Mouse (Mus musculus) granulocyte monocyte progenitor cell, adult 5-6 weeks (primary cell): ENCODE data around the gene Lmf2. TPM values are rescaled to one million over a fixed set of nuclear protein-coding genes. Genes with fewer than 3 reads are reported as not detected.

Experiments
- ATAC-seq: replicated peaks from 2 replicates; pipeline ENCODE4 v1.8.0; 2016; ENCODE audit warnings: mild to moderate bottlenecking, moderate TSS enrichment, inconsistent platforms; ENCODE audit not compliant: poor library complexity, severe bottlenecking
- total RNA-seq, 2 experiments: library from RNA; stranded (forward) in 1 of 2; stranded (reverse) in 1 of 2; fragments of 200-712, 200-1000 nt in 1 of 2; fragments of >200 nt in 1 of 2; fragmentation: Nextera tagmentation in 1 of 2; gene quantifications; 2 replicates each; pipeline ENCODE4 v1.2.3; 2014 to 2017

Gene Lmf2
- total RNA-seq, 2 experiments from 2014 or later: 11.0 to 15.4 TPM

DNA sequence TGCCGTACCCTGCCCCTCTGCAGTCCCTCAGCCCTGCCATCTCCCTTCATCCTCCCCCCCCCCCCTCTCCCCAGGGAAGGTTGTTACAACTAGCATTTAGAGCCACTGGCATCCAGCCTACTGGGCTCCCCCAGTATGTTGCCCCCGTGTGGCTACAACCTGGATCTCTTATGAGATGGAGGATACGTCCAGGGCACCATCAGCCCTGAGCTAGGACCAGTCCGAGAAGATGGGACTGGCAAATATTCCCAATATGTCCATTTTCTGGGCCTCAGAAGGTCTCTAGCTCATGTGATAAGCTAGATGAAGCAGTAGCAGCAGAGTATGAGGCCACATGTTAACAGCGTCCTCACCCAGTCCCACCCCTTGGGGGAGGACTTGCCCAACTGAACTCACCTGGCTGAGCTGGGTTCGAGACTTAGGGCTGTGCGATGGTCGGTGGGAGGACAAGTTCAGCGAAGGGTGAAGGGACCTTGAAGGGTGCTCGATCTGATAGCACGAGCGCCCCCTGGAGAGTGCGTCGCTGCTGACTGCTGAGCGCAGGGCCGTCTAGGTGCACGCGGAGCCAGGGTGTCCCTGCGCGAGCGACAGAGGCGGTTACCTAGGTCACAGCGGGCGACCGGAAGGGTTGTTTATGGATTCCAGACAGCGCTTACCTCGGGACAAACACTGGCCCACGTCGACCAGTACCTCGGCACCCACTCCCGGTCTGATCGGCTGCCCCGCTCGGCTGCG, 17.7 kb upstream of the Lmf2 start:
- ATAC-seq: peak; percentile 68

DNA sequence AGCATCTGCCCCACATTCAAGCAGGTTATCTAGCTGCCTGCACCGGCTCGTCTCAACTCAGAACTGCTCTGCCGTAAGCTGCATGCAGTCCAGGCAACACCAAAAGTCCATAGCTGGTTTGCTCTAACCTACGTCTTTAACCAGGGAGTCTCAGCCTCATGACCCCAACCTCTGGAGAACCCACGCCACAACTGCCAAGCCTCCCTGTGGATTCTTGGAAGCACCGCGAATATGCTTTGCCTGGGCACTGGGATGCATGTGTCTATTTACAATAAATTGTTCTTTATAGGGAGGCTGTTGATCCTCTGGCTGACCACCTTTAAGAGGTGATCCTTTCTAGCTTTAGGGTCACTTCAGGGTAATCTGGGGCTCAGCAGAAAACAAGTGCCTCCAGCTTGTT, 17.1 kb upstream of the Lmf2 start:
- no peak for ATAC-seq

DNA sequence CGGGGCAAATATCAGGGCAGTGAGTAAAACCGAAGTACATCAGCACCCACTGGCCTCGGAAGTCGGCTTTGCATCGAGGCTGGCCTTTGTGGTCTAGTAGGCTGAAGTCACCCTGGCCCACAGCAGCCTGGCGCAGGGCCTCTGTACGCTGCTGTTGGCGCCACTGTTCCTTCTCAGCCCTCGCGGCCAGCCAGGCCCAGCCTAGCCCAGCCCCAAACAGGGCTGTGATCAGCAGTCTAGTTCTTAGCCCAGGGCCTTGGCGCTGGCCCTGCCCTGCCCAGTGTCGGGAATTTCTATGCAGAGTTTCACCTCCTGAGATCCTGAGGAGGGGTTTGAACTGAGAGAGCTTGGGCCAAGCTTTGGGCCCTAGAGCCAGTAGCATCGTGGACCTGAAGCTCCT, 16.6 kb upstream of the Lmf2 start:
- ATAC-seq: no peak

DNA sequence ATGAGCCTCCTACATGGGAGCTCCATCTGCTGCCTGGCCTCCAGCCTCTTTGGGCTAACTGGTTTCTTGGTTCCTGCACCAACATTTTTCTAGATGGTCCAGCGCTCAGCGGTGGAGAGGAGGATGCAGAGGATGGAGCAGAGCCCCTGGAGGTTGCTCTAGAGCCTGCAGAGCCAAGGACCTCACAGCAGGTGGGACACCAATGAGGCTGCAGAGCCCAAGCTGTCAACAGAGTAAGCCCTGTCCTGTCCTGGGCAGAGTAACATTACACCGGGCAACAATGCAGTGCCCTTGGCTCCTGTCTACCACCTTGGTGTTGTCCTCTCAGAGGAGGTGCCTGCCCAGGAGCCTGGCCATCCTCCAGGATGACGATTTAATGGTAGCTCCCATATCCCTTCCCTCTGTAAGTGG, 9.7 kb upstream of the Lmf2 start:
- no peak for ATAC-seq

DNA sequence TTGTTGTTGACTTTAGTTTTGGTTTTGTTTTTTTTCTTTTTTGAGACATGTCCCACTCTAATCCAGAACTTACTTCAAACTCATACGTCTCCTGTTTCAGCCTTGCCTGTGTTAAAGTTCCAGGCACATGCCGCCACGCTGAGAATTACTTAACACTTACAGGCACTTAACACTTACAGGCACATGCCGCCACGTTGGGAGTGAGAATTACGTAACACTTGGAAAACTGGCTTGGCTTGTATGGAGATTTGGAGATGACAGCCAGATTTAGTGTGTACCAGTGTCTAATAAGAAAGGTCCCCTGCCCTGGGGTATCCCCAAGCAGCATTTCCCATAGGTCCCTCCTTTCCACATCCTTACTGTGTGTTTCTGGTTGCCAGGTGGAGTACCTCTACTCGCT, 7.6 kb upstream of the Lmf2 start:
- ATAC-seq: no peak

DNA sequence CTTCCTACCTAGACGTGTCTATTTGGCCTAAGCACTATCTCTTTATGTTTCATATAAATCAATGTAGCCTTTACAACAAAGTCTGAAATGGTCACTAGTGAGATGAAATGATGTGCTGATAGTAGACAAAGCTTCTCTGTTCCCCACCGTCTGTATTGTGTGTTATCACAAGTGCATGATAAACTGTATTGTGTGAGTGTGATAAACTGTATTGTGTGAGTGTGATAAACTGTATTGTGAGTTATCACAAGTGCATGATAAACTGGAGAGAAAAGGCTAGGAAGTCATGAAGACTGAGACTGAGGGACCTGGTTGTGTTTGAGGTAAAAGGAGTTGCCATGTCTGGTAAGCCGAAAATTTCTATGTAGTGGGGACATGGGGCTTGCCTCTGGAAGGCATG, 3.3 kb upstream of the Lmf2 start:
- ATAC-seq: no peak

DNA sequence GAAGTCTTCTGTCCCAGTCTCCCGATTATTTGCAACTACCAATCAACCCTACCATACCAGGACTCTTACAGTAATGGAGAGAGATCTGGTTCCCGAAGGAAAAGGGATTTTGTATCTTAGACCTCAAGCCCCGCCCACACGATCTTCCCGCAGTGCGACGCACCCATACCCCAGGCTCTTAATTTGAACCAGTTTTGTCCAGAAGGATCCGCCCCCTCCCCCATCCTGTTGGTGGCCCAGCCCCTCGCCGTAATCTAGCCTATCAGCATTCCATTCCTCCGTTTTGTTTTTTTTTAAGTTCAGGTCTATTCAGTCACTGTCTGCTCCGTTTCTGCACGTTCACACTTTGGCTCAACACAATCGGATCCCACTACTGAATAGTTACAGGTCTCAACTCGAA, 913 bp upstream of the Lmf2 start:
- peak; percentile 74 for ATAC-seq

DNA sequence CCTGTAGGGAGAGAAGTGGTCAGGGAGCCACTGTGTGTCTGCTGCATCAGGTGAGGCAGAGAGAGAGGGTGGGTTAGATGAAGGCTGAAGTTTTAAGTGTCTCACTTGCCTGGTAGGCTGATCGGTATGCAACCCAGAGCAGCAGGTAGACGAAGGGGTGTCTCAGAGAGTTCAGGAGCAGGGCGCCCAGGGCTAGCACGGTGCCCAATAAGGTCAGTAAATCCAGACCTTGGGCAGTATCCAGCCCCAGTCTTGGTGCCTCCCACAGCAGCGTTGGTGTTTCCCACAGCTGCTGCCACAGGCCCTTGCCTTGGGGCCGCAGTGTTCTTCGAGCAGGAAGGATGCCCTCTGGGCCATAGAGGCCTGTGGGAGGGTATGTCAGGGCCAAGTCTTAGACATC, 1.0 kb downstream of the Lmf2 start:
- ATAC-seq: no peak

DNA sequence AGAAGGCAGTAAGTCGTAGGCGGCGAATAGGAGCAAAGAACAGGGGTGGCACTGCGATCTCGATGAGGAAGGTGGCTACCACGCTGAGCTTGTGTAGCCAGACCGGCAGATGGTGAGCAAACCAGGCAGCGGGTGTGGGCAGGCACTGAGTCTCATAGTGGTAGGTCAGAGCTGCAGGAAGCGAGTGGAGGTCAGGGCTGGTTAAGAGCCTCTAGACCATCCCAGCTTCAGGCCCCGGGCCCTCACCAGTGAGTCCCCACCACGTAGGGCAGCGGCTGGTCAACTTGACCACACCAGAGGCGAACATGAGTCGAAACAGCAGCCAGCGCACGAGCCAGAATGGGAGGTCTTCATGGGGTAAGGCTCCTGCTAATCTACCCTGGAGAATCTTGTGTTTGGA, 1.6 kb downstream of the Lmf2 start:
- ATAC-seq: no peak

DNA sequence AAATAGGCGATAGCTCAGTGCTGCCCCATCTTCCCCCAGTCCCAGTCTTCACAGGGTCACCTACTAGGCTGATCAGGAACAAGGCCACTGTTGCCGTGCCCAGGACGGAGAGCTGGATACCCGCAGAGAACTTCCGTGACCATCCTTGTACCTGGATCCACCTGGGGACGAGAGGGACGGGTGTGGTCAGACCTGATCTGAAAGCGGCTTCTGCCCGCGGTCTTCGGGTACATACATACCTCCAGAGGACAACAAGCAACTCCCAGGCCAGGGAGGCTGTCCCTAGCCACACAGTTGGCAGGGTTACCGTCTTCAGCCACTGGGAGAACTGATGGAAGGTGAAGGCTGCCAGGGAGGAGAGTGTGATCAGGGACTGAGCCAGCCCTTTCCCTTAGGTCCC, 2.7 kb downstream of the Lmf2 start:
- ATAC-seq: no peak

DNA sequence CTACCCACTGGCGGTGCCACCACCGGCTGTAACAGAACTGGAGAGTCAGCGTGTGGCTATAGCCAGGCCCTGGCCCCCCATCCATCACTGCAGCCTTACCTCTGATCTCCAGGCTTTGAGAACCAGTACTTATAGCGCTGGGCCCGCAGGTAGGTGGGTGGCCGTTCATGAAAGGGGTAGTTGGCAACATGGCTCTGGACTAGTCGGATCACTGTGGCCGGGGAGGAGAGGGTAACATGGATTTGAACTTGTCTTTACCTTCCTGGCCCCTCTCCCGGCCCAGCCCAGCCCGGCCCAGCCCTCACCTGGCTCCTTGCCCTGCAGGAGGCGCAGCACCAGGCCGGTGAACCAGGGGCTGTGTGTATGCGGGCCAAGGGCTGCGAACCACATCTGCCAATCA, 3.4 kb downstream of the Lmf2 start:
- no peak for ATAC-seq

DNA sequence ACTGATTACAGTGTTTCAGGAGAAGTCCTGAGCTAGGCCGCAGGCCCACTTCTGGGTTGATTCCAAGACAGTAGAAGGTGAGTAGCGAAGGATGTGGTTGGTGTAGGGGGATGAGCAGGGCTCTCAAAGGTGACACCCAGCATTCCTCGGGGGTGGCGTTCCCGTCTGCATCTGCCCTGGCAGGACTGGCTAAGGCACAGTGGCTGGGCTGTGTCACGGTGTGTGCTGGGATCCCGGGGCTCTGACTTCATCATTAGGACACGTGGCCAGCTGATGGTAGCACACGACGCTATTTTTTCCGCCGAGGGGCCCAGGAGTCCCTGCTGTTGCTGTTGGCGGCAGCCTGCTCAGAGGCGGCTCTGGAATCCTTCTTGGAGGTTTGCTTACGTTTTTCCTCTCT, 4.2 kb downstream of the Lmf2 start:
- ATAC-seq: no peak

DNA sequence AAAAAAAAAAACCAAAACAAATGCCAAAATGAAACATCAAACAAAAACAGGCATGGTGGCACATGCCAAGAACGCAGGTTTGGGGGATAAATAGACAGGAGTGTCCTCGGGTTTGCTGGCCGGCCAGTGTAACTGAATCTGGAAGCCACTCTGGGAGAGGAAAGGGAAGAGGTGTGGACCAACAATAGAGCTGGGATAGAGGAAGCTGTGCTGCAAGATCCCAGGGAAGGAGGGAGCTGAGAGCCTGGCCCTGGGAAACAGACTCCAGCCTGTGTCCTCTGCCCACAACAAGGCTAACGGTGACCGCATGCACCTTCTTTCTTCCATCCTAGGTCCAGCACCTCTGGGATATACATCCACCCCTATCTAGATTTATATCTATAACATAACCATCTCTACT, 5.0 kb downstream of the Lmf2 start:
- ATAC-seq: no peak

DNA sequence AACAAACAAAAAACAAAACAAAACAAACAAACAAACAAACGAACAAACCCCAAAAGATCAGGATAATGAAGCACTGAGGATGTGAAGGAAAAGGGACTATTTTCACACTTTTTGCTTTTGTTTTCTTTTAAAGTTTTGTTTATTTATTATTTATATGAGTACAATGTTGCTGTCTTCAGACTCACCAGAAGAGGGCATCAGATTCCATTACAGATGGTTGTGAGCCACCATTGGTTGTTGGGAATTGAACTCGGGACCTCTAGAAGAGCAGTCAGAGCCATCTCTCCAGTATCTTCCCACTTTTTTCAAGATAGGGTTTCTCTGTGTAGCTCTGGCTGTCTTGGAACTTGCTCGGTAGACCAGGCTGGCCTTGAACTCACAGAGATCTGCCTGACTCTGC, 12.1 kb downstream of the Lmf2 start:
- no peak for ATAC-seq

DNA sequence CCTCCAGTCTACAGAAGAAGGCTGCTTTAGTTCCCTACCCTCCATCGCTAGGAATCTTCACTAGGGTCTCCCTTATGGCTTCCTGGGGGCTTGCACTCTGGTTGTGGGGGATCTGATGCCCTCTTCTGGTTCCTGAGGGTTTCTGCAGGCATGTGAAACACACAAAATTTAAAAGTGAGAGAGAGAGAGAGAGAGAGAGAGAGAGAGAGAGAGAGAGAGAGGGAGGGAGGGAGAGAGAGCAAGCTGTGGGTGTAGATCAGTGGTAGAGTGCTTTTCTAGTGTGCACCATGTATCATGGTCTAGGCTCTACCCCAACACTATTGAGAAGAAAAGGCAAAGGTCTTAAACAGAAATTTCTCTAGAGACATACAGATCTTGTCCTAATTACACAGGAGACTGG, 13.8 kb downstream of the Lmf2 start:
- ATAC-seq: no peak

DNA sequence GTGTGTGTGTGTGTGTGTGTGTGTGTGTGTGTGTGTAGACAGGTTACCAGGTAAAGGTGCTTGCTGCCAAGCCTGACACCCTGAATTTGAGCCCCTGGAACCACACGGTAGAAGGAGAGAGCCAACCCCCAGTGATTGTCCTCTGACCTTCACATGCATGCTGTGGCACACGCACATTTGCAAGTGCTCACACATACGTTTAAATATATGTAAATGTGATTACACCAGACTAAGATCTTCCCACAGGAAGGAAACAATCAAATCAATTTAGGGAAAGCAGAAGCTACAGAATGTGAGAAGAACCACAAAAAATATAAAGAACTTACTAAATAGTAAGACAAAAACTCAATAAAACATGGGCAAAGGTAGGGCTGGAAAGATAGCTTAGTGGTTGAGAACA, 15.3 kb downstream of the Lmf2 start:
- peak; percentile 86 for ATAC-seq

DNA sequence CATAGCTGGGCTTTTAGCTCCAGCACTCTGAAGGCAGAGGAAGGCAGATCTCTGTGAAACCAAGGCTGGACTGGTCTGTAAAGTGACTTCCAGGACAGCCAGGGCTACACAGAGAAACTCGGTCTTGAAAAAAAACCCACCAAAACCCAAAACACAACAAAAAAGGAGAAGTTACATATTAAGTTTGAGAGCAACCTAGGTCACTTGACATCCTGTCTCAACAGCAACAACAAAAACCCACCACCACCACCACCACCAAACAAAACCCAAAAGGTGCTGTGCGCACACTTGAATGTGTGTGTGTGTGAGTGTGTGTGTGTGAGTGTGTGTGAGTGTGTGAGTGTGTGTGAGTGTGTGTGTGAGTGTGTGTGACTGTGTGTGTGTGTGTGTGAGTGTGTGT, 15.8 kb downstream of the Lmf2 start:
- peak; percentile 82 for ATAC-seq

DNA sequence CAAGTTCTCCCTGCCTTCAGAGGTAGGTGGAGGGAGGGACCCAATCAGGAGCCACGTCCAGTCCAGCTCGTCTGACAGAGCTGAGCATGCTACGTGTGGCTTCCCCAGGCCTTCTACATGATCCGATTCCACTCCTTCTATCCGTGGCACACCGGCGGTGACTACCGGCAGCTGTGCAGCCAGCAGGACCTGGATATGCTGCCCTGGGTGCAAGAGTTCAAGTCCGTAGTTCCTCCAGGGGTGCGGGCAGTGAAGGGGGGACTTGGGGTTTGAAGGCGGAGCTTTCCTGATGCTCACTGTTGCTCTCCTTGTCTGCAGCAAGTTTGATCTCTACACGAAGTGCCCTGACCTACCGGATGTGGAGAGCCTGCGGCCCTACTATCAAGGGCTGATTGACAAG, 19.0 kb downstream of the Lmf2 start:
- ATAC-seq: no peak

DNA sequence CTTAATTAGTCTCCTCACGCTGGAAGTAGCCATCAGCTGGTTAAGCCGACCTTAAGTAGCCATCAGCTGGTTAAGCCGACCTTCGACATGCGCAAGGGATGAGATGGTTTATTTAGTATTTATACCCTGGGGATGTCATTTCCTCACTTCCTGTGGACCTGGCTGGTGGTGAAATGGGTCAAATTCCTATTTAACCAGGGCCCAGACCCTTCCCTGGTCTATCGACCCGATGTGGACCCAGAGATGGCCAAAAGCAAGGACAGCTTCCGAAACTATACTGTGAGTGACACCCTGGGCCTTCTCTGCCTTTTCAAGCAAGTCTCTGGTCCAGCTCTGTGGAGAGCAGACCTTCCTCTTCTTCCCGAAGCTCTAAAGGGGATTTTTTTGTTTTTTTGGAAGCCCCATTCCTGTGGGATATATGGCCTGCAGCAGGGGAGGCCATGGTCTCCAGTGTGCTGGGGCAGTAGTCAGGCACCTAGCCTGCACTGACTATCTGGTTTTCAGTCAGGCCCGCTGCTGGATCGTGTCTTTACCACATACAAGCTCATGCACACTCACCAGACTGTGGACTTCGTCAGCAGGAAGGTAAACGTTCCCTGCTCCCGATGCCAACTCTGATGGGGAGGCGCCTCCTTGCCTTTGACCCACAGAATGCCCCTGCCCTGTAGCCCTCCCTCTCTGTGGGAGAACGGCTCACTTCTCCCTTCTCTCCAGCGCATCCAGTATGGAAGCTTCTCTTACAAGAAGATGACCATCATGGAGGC, 20.5 kb downstream of the Lmf2 start:
- ATAC-seq: no peak

DNA sequence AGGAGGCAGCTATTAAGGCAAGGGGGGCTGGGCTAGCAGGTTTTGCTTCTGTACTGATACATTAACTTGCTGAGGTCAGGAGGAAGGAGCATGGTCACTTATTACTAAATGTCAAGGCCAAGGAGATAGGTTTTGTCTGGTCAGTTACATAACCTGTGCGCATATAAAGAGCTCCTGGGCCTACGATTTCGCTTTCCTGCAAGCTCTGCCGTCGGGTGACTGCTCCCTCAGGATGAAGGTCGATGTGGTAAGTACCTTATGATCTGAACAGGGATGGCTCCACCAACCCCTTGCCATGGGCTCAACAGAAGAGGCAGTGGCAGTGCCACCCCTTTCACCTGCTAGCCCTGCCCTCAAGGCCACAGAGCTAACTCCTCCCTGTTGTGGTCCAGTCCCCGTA, 21.2 kb downstream of the Lmf2 start, which contains the start of gene Miox:
Gene Miox, plus strand, starts transcription at position 128 of the 400 bp plus-strand sequence.
- ATAC-seq: no peak

DNA sequence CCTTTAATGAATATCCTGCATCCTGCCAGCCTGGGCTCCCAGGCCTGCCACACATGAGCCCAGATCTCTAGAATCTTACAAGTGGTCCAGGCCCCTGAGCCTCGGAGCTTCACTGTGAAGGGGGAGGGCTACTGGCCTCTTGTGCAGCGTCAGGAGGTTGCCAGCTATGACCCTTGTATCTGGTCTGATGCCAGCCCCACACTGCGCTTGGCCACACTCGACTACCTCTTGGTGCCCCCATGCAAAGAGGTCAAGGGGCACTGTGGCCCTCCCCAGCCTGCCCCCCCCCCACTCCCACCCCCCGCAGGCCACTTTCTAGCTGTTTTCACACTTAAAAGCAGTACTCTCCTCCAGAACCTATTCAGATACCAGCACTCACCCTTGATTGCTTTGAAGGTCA, 29.0 kb downstream of the Lmf2 start:
- no peak for ATAC-seq

DNA sequence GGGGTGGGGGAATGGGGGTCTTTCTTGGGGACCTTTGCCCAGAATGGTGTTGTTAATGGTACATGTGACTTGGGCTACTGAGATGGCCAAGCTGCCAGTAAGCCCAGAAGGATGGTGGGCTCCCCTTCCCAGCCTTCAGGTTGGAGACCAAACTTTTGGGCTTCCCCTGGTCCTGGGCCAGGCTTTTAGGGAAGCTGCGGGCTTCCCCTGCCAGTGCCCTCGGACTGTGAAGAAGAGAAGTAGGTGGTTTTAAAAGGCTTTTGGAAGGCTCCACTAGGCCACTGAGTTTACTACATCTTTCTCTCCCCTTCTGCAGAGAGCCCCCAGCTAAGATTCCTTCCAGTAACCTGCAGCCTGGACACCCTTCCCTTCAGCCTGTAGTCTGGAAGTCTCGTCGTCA, 31.8 kb downstream of the Lmf2 start:
- ATAC-seq: peak; percentile 56; the same call in 1 of the 2 replicates
